Mouse (Mus musculus) hindbrain, embryonic 16.5 days (tissue): ENCODE data around the gene Sept9. TPM values are rescaled to one million over a fixed set of nuclear protein-coding genes. Genes with fewer than 3 reads are reported as not detected.

Source experiments
- ATAC-seq: fragments of 200-750 bp; cut with Nextera tagmentation; 2 replicates; pipeline ENCODE4 v1.8.0; 2017; ENCODE audit warnings: moderate TSS enrichment, moderate library complexity
- H3K27ac ChIP-seq: fragments of 300-500 bp; sonication (generic); 2 replicates; pipeline ENCODE4 v1.5.1; 2014; ENCODE audit warnings: low read depth, mild to moderate bottlenecking, control low read depth, low read length, moderate library complexity
- H3K27me3 ChIP-seq: fragments of 300-500 bp; sonication (generic); replicated peaks from 2 replicates; pipeline ENCODE4 v1.6.1; 2014; ENCODE audit warnings: low read length; ENCODE audit not compliant: control insufficient read depth, insufficient read depth
- H3K36me3 ChIP-seq: fragments of 300-500 bp; sonication (generic); 2 replicates; pipeline ENCODE4 v1.6.1; 2014; ENCODE audit warnings: mild to moderate bottlenecking, low read length, moderate library complexity, mixed read lengths; ENCODE audit not compliant: control insufficient read depth, insufficient read depth
- H3K4me1 ChIP-seq: fragments of 300-500 bp; sonication (generic); 2 replicates; pipeline ENCODE4 v1.6.1; 2014; ENCODE audit warnings: low read depth, low read length; ENCODE audit not compliant: control insufficient read depth, insufficient read depth
- H3K4me2 ChIP-seq: fragments of 300-500 bp; sonication (generic); 2 replicates; pipeline ENCODE4 v1.6.1; 2014; ENCODE audit warnings: mild to moderate bottlenecking, low read length, control low read depth, moderate library complexity
- H3K4me3 ChIP-seq: fragments of 300-500 bp; sonication (generic); 2 replicates; pipeline ENCODE4 v1.5.1; 2014; ENCODE audit warnings: mild to moderate bottlenecking, low read length, control low read depth, moderate library complexity
- H3K9ac ChIP-seq: fragments of 300-500 bp; sonication (generic); 2 replicates; pipeline ENCODE4 v1.6.1; 2014; ENCODE audit warnings: low read depth, mild to moderate bottlenecking, control low read depth, low read length, moderate library complexity
- H3K9me3 ChIP-seq: fragments of 300-500 bp; sonication (generic); 2 replicates; pipeline ENCODE4 v1.6.1; 2014; ENCODE audit warnings: mild to moderate bottlenecking, low read length, moderate library complexity; ENCODE audit not compliant: control insufficient read depth
- WGBS: fragments of 180-500 bp; shearing (Covaris S2); extraction: QIAGEN DNeasy Blood & Tissue Kit; methylation state at CpG from one replicate; pipeline ENCODE4 v1.1.7; 2014; 5-methylcytosine and 5-hydroxymethylcytosine counted together
- polyA plus RNA-seq: library from polyadenylated mRNA; unstranded; fragments of >200 nt; fragmentation: Nextera tagmentation; extraction: Ambion mirVana; gene quantifications from 2 replicates; pipeline ENCODE4 v1.2.1, GENCODE M21; 2015

The Sept9 gene
- polyA plus RNA-seq, 1 experiment from 2014 or later: 109 TPM

- no peaks in the 10 kb centered on the region for H3K9me3 ChIP-seq
- no peak for ATAC-seq
Measured at GRCm38 (mm10) chr11:117312028-117312901, 112.8 kb downstream of the Sept9 start.

DNA sequence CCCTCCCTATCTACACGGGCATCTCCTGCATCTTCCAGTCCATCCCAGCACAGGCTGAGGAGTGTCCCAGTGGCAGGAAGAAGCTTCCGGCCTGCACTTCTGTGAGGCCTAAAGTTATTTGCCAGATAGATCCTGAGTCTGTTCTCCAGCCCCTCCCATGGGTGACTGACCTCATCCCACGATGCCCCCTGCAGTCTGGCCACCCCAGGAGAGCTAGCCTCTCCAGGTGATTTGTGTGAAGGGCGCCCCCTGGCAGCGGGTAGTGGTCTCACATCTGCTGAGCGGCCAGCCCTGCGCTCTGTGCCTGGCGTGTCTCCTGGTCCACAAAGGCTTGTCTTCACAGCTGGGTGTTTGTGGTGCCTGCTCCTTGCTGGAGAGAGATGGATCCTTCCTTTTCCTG is 113.5 kb downstream of the Sept9 start:
- Histone ChIP-seq H3K4me2 (no peak overlapping the region), H3K27me3 (no peaks in the 10 kb centered on the region), H3K4me3 (no peak overlapping the region), H3K9me3 (no peaks in the 10 kb centered on the region), H3K4me1 (peaks cover 66% of the 10 kb centered on the region), H3K27ac (peak overlapping the region; percentile 64), H3K36me3 (no peaks in the 10 kb centered on the region), H3K9ac (no peak overlapping the region)
- ATAC-seq: no peak
- 47% methylated on average over 8 of the region's 8 CpGs for WGBS

More at GRCm38 (mm10) chr11:117312028-117312901, 112.8 kb downstream of the Sept9 start:
- H3K9ac ChIP-seq: no peak overlapping the region; the same call in 1 of the 2 replicates
- H3K4me3 ChIP-seq: no peak overlapping the region
- H3K27me3 ChIP-seq: no peaks in the 10 kb centered on the region
- WGBS: 67% methylated on average over 23 of the region's 23 CpGs
- peaks cover 63% of the 10 kb centered on the region for H3K4me1 ChIP-seq
- H3K36me3 ChIP-seq: no peaks in the 10 kb centered on the region
- peak overlapping the region; percentile 64 for H3K27ac ChIP-seq
- no peak overlapping the region for H3K4me2 ChIP-seq

DNA sequence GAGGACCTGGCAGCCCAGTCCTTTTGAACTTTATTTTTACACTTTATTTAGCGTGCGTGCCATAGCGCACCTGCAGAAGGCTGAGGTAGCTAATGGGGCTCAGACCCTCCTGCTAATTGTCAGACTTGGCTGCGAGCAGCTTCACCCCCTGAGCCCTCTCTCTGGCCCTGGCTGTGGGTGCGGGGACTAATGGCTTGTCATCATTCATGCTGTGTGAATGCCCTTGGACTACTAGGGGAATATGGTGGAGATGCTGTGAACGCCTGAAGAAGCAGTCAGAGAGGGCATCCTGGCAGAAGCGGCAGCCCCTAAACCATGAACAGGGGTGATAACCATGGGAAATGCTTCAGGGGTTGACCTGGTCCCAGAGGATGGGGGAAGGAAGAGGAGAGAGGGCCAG is 114.0 kb downstream of the Sept9 start:
- Histone ChIP-seq H3K9me3 (no peaks in the 10 kb centered on the region), H3K4me1 (peaks cover 67% of the 10 kb centered on the region), H3K27ac (peak overlapping the region; percentile 64), H3K27me3 (no peaks in the 10 kb centered on the region), H3K4me3 (no peak overlapping the region), H3K9ac (no peak overlapping the region), H3K4me2 (no peak overlapping the region), H3K36me3 (no peaks in the 10 kb centered on the region)
- no peak for ATAC-seq
- WGBS: 80% methylated on average over 7 of the region's 7 CpGs

DNA sequence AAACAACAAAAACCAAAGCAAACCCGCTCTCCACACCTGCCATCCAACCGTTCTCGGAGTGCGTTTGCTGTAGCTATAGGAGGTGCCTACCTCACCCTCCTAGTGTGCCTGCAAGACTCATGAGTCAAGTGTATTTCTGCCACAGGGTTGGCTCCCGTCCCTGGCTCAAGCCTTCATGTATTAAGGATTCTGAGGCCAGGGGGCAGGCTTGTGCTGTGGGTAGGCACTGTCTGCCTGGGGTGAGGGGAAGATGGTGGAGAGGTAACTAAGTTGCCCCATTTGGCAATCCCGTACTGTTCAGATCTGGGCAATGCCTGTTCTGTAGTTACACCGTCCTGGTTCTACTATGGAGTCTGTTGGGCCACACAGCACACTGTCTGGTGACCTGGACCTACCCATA is 114.6 kb downstream of the Sept9 start:
- no peak for ATAC-seq
- Histone ChIP-seq H3K27me3 (no peaks in the 10 kb centered on the region), H3K27ac (no peak overlapping the region), H3K36me3 (no peaks in the 10 kb centered on the region), H3K9ac (no peak overlapping the region), H3K4me3 (no peak overlapping the region), H3K4me2 (no peak overlapping the region), H3K9me3 (no peaks in the 10 kb centered on the region), H3K4me1 (peaks cover 67% of the 10 kb centered on the region)
- 82% methylated on average over 7 of the region's 7 CpGs for WGBS

- peaks cover 68% of the 10 kb centered on the region for H3K4me1 ChIP-seq
- no peaks in the 10 kb centered on the region for H3K27me3 ChIP-seq
- no peaks in the 10 kb centered on the region for H3K9me3 ChIP-seq
- H3K4me2 ChIP-seq: no peak overlapping the region
- no peak overlapping the region for H3K27ac ChIP-seq
- no peaks in the 10 kb centered on the region for H3K36me3 ChIP-seq
- no peak for ATAC-seq
- WGBS: 84% methylated on average over 8 of the region's 8 CpGs
- H3K9ac ChIP-seq: no peak overlapping the region
- H3K4me3 ChIP-seq: no peak overlapping the region
Measured at GRCm38 (mm10) chr11:117314520-117314919, 115.1 kb downstream of the Sept9 start.

DNA sequence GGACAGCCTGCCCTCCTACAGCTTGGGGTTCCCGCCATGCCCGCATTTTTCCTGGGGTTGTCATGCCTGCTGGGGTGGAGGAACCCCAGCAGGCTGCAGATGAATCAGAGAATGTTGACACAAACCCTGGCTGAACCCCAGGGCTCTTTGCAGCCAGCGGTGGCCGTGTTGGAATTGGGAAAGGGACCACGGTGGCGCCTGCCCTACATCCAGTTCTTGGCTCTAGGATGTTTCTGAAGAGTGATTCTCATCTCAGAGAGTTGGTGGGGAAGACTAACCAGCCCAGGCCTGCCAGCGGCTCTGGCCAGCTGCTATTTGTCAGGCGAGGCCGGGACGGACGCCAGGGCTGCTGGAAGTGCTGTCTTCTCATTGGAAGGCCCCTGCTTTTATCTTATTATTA is 115.8 kb downstream of the Sept9 start:
- H3K27me3 ChIP-seq: no peaks in the 10 kb centered on the region

DNA sequence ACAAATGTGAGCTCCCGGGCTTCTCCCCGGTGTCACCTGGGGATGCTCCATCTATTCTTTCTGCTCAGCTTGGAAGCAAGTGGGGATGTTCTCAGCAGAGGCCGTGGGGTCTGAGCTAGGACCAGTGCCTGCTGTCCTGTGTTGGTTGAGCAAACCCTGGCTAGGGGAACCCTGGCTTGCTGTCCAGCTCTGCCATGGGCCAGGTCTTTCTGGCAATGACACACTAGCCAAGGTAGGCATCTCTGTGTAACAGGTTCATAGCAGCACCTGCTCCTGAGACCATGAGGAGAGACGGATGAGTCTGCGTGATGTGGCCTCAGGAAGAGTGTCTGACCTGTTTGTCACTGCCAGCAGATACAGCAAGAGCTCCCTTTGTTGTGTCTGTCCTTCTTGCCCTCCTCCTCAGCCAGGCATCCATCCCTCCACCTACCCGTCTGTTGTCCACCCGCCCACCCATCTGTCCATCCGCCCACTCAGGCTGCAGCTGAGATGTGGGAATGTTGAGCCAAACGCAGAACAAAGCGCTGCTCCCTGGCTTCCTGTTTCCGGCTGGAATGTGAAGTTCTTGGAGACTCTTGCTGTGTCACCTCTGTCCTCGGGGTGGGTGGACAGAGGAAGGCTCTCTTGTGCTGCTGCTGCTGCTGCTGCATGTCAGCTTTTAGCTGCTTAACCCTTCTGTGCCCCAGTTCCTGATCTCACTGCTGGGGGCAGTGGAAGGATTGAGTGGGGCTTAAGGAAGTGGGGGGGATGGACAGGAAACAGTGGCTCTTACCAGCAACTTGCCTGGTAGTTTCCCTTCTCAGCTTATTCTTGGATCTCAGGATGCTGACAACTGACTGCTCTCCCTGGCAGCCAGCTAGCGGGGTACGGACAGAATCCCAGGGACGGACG is 117.2 kb downstream of the Sept9 start:
- Histone ChIP-seq H3K27me3 (no peaks in the 10 kb centered on the region), H3K9me3 (no peaks in the 10 kb centered on the region), H3K4me1 (peaks cover 58% of the 10 kb centered on the region), H3K4me2 (peak overlapping the region; percentile 25; the same call in 1 of the 2 replicates), H3K27ac (peak overlapping the region; percentile 79), H3K9ac (peak overlapping the region; percentile 17; the same call in 1 of the 2 replicates), H3K4me3 (no peak overlapping the region), H3K36me3 (no peaks in the 10 kb centered on the region)
- whole genome bisulfite sequencing: 43% methylated on average over 16 of the region's 16 CpGs
- ATAC-seq: no peak

More for the DNA sequence above, 115.8 kb downstream of the Sept9 start:
- H3K9me3 ChIP-seq: no peaks in the 10 kb centered on the region
- H3K27ac ChIP-seq: peak overlapping the region; percentile 13
- H3K36me3 ChIP-seq: no peaks in the 10 kb centered on the region
- H3K4me2 ChIP-seq: no peak overlapping the region
- peaks cover 69% of the 10 kb centered on the region for H3K4me1 ChIP-seq
- ATAC-seq: no peak
- WGBS: 69% methylated on average over 11 of the region's 11 CpGs
- no peak overlapping the region for H3K9ac ChIP-seq
- no peak overlapping the region for H3K4me3 ChIP-seq

GRCm38 (mm10) chr11:117317429-117318101 is 118.1 kb downstream of the Sept9 start:
- Histone ChIP-seq H3K27me3 (no peaks in the 10 kb centered on the region), H3K4me3 (no peak overlapping the region), H3K9me3 (no peaks in the 10 kb centered on the region), H3K4me2 (peak overlapping the region; percentile 25; the same call in 1 of the 2 replicates), H3K4me1 (peaks cover 55% of the 10 kb centered on the region), H3K36me3 (no peaks in the 10 kb centered on the region), H3K27ac (peak overlapping the region; percentile 79), H3K9ac (peak overlapping the region; percentile 41)
- ATAC-seq: 0 out of 2 replicates have a peak, but pooled peaks have one; percentile 14
- WGBS: 11% methylated on average over 19 of the region's 20 CpGs
